Mouse (Mus musculus): ENCODE measurements around the gene Pramef8.

DNA sequence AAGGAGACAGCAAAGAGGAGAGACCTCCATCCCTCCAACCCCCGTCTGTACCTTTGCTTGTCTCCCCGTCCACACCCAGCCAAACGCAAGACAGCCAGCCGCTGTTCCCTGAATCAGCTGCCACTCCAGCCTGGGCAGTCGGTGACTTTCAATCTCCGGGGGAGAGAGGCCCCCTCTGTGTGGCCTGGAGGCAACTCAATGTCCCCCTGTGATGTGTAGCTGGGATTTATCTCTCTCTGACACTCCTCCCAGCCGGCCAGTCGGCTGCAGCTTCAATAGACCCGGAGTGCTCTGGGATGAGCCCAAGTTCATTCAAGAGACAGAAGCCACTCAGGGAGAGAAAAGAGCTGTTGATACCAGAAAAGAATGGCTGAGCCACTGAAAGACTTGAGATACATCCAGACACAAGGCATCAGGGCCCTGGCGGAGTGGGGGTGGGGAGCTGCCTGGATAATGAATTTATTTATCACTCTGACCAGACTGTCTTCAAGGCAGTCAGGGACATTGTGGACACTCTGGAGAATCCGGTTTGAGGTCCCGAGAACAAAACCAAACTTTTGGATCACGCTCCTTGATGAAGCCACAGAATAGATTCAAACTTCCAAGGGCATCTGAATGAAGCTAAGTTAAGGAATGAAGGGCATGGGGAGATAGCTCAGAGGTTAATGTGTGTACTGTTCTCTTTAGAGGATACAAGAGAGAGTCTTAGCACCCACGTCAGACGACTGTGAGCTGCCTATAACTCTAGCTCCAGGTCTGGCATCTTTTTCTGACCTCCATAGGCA is 32.1 kb upstream of the Pramef8 start:
- TF ChIP-seq CTCF (IDR thresholded peaks at IDR 0.05; ENCODE audit: low read depth) (no peak), EP300 (IDR thresholded peaks at IDR 0.05; ENCODE audit: low read depth) (no peak)
